Mouse (Mus musculus): ENCODE results near the gene Arf6. TPM values are rescaled to one million over a fixed set of nuclear protein-coding genes. Genes with fewer than 3 reads are reported as not detected.
A peak's percentile ranks its signal among the peaks of the same experiment; 100 is the strongest.

Arf6 gene
- total RNA-seq, 2 experiments from 2014 or later = 20.1 to 23.5 TPM

GRCm38 (mm10) chr12:69413303-69413702 is 41.4 kb downstream of the Arf6 start:
- DNase-seq = no peak

- DNase-seq = no peak
Measured at GRCm38 (mm10) chr12:69414826-69415572, 43.0 kb downstream of the Arf6 start.

DNA sequence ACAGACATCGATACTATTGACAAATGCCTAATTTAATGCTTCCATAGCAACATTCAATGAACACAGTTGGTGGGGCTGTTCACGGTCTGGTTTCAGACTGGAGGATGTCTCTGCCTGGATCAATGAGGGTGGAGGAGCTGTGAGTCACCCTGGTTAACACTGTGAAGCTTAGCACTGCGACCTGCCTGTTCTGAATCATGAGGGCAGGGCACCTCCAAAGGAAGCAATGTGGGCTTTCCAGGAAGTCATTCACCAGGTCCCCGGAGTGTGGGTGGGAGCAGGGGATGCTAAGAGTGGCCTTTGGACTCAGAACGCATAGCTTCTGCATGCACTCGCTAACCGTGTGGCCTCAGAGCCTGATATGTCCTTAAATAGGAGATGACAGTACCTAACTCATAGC is 44.8 kb downstream of the Arf6 start:
- no peak for DNase-seq

DNA sequence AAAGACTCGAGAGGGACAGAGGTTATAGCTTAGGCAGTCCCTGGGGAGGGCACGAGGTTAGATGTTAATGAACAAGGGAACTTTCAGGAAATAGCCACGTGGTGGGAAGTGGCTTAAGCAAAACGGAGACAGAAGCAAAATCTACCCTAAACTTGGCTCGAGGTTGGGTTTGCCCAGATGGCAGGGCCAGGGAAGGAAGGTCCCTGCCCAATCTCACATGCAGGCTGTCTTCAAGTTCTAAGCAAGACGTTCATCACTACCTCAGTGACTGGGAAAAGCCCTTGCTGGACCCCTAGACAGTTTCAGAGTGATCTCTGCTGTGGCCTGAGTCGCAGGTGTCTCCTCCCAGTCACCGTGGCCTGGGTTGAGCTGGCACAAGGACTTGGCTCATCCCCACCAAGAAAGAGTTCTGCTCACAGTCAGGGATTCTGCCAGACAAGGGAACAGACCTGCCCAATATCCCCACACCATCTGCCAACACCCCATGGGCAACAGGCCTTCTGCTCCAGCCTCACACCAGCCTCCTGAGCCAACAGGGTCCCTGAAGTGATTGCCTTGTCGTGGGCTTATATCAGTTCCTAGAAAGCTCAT is 45.8 kb downstream of the Arf6 start:
- DNase-seq = no peak

DNA sequence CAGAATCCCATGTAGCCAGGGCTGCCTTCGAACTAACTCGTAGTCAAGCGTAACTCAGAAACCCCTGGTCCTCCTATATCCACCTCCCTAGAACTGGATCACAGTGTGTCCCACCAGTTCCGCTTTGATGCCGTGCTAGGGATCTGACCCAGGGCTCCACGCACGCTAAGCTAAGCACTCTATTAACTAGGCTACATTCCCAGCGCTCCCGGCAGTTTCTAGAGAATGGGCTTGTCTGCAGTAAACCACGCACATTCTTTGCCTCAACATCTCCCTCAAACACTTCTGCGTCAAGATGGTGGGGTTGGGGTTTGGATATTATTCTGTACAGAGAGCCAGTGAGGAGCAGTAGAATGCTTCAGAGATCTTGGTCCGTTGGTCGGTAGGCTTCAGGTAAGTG is 46.7 kb downstream of the Arf6 start:
- DNase-seq = no peak

- DNase-seq = no peak
Measured at GRCm38 (mm10) chr12:69419017-69419605, 47.2 kb downstream of the Arf6 start.

- DNase-seq = no peak
Measured at GRCm38 (mm10) chr12:69419606-69420005, 47.7 kb downstream of the Arf6 start.

DNA sequence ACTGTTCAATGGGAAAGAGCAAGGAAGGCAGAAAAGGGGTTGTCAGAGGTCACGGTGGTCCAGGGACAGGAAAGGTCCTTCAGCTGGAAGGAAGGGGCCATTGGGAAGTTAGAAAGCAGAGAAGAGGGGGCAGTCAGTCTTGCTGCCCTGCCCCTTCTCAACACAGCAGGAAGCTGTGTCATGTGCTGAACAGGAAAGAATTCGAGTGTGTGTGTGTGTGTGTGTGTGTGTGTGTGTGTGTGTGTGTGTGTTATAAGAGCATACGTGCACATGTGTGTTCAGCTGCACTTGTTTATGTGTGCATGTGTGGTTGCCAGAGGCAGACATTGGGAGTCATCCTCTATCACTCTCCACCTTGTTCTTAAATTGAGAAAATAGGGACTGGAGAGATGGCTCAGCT is 48.8 kb downstream of the Arf6 start:
- DNase-seq = no peak

DNA sequence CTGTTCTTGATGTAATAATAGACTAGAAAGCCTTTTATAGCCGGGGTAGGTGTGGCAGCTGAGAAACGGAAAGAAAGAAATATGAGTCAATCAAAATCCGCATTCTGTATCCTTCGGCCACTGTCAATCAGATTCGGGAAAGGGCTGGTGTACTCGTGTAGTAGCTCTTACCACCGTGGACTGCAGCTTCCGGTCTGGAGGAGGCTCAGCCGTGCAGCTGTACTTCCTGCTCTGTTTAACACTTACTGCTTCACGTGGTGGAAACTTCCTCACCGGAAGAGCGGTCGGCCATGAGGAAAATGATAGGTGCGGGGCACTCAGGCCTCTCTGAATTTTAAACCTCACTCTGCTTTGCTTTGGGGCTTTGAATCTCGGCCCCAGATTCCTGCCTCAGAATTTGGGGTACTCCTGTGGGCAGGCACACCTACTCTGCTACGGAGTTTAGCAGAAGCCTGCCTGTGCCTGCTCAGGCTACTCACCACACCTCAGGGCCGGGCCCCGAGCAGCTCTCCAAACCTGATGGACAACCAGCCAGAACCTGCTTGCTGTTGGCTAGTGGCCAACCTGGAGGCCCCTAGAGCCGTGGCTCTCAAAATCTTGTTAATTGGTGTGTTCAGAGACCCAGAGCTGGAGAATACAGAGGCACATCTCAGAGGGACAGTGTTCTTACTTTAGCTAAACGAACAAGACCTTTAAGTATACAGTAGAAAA is 51.0 kb downstream of the Arf6 start:
- peak; percentile 33 for DNase-seq

Small RNAs within 50 kb of the gene (microRNA-seq; reads per million reads assigned to microRNA genes)
- gene Gm47299 (ENCODE audit: borderline replicate concordance in 2 of 2) = 0 reads per million in 2 experiments
- gene Gm47305 (ENCODE audit: borderline replicate concordance in 2 of 2) = 0 reads per million in 2 experiments

Other genes with a start within 250 kb of the Arf6 start
- 100 to 1,000 TPM; 781 to 812 TPM for gene Rps29, start 213.0 kb upstream of the Arf6 start, total RNA-seq (2021)
- gene Lrr1, start 203.3 kb upstream of the Arf6 start, total RNA-seq (2021) = not detected
- gene Rpl36al, start 188.1 kb upstream of the Arf6 start, total RNA-seq (2021) = 100 to 1,000 TPM; 280 to 315 TPM
- 1 to 10 TPM; 9.0 to 9.5 TPM for gene Mgat2, start 188.0 kb upstream of the Arf6 start, total RNA-seq (2021)
- gene Gm49383, start 175.0 kb upstream of the Arf6 start, total RNA-seq (2021) = 1 to 10 TPM; 1.7 to 1.8 TPM
- under 1 TPM; 0.56 to 0.62 TPM for gene Dnaaf2, start 173.7 kb upstream of the Arf6 start, total RNA-seq (2021)
- gene Gm49384, start 167.9 kb upstream of the Arf6 start, total RNA-seq (2021) = 1 to 10 TPM; 1.8 to 2.4 TPM
- under 1 TPM; 0.38 to 0.72 TPM for gene Pole2, start 144.0 kb upstream of the Arf6 start, total RNA-seq (2021)
- gene Klhdc1, start 131.0 kb upstream of the Arf6 start, total RNA-seq (2021) = 10 to 100 TPM; 15.2 to 18.1 TPM
- 100 to 1,000 TPM in 1 of 2 experiments, 10 to 100 TPM in 1; 90.5 to 104 TPM for gene Klhdc2, start 75.5 kb upstream of the Arf6 start, total RNA-seq (2021)
- 10 to 100 TPM; 17.1 to 20.8 TPM for gene Nemf, start 15.0 kb upstream of the Arf6 start, total RNA-seq (2021)
- not detected for gene Gm9887, start 308 bp downstream of the Arf6 start, total RNA-seq (2021)
- 1 to 10 TPM; 3.5 to 4.2 TPM for gene Vcpkmt, start 210.9 kb downstream of the Arf6 start, total RNA-seq (2021)

Measured in gastrocnemius, postnatal 25 days (tissue).